Mouse (Mus musculus) right cerebral cortex, postnatal 25 days (tissue): ENCODE measurements around the gene Mrpl24.

Experiments
- DNase-seq: peaks from one replicate; pipeline ENCODE4 v3.0.0; 2022

Gene Mrpl24

DNA sequence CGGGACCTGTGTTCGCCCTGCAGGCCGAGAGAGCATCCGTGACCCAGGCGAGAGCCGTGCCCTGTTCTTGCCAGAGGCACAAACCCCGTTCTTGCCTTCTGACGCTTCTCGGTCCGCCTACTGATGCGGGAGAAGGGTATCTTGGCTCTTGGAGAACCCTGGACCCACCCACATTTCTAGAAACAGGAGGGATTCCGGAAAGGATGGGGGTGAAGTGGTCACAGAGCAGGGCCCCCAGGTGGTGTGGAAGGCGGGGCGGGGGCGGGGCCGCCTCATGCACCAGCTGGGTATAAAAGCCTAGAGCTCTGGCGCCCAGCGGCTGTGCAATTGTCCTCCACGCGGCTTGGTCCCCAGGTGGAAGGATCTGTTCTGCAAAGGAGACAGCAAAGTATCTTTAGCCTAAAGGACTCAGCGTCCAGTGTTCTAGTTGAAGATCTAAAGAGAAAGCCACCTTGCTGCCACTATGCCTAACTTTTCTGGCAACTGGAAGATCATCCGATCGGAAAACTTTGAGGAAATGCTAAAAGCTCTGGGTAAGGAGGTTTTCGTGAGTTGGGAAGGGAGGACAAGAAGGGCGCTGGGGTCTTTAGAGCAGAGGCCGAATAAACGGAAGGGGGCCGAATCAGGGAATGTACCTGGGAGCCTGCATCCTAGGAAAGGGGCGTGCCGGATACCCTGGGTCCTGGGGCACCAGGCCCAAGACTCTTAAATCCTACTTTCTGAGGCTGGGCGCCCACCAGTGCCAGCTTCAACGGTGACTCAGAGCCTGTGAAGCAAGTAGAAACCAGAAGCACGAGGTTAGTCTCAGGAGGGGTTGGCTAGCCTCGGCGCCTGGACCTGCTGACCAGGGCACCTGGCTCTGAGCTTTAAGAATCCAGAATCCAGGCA, 29.3 kb downstream of the Mrpl24 start, which contains the start of gene Crabp2:
Crabp2 (plus strand) TSS at position 289 of the 888 bp plus-strand sequence.
- no peak for DNase-seq

- DNase-seq = no peak
Observed at GRCm38 (mm10) chr3:87949266-87949954, 30.1 kb downstream of the Mrpl24 start.

DNA sequence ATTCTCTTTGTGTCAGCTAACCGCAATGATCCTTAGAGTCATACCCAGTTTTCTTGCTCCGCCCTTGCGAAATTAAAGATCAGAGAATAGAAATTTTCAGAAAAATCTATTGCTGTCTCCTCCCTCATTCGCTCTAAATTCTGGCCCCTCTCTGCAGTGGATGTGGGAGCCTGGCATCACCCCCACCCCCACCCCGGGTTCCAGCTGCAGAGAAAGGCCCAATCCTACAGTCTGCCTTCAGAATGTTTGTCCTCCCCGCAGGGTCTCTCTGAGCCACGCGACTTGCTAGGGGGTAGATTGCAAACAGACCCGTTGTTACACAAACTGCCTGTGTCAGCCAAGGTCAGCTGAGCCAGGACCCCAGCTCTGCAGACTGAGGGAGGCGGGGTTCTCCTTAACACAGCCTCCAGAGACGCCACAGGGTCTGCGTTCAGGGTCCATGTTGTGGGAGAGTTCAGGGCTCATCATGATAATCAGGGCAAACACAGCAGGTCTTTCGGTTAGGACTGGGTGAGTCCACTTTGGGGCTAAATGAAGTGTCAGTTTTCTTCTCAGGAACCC, 30.7 kb downstream of the Mrpl24 start:
- no peak for DNase-seq

GRCm38 (mm10) chr3:87951946-87952345, 32.6 kb downstream of the Mrpl24 start:
- DNase-seq = no peak

DNA sequence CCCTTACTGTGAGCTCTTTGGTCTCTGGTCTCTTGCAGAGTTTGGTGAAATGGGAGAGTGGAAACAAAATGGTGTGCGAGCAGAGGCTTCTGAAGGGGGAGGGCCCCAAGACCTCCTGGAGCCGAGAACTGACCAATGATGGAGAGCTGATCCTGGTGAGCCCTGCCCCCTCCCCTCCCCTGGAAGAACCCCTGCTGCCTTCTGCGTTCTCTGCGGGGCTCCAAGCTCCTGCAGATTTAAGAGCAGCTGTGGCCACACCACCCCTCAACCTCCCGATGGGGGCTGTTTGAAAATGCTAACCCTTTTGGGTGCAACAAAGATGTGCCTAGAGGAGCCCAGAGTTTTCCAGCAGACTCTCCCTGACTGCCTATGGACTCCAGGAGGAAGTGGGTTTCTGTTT, 33.1 kb downstream of the Mrpl24 start:
- DNase-seq = no peak

DNA sequence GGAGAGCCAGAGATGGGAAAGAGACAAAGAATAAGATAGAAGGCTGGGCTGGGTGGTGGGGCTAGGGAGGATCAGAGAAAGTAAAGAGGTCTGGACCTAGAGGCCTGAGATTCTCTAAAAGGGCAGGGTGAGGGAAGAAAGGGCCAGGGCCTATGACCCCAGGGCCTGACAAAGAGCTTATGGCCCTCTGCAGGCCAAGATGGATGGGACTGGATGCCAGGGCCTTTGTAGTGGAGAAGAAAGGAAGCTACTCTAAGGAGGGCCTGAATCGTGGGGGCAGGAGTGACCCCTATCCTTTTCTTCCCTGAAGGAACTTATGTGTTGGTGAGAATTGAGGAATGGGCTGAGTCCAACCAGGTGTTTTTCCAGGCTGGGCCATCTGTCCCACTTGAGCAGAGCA, 38.8 kb downstream of the Mrpl24 start:
- no peak for DNase-seq

DNA sequence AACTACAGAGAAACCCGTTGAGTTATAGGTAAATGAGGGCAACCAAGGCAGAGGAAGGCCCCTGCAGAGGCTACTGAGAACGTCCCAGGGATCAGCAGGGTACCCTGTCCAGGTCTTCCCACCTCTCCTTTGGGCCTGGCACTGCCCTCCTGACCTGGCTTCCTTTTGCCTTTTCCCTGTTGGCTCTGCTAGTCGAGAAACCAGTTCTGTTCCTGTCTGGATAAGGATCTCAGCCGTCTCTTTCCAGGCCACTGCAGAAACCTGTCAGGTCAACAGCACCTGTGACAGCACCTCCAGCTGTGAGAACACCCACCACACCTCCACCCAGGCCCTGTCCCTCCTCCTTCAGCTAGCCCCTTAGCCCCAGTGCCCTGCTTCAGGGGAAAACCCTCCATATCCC, 39.2 kb downstream of the Mrpl24 start:
- DNase-seq = no peak

GRCm38 (mm10) chr3:87958967-87959366, 39.7 kb downstream of the Mrpl24 start:
- no peak for DNase-seq

DNA sequence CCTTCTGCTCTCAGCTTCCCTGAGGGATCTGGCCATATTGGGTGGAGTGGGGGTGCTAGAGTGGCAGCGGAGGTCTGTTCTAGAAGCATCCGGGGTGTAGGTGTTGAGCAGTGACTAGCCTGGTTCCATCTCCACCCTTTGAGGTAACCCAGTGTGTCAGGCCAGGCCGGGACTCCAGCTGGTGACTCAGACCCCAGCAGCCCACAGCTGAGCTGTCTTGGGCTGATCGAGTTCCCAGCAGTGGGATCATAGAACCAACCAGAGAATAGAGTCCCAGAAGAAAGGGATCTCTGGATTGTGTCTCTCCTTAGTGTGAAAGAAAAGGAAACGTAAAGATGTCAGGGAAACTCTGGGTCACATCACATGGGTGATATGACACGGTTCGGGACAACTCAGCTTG, 40.1 kb downstream of the Mrpl24 start:
- no peak for DNase-seq

- no peak for DNase-seq
Observed at GRCm38 (mm10) chr3:87960191-87960585, 40.9 kb downstream of the Mrpl24 start.

DNA sequence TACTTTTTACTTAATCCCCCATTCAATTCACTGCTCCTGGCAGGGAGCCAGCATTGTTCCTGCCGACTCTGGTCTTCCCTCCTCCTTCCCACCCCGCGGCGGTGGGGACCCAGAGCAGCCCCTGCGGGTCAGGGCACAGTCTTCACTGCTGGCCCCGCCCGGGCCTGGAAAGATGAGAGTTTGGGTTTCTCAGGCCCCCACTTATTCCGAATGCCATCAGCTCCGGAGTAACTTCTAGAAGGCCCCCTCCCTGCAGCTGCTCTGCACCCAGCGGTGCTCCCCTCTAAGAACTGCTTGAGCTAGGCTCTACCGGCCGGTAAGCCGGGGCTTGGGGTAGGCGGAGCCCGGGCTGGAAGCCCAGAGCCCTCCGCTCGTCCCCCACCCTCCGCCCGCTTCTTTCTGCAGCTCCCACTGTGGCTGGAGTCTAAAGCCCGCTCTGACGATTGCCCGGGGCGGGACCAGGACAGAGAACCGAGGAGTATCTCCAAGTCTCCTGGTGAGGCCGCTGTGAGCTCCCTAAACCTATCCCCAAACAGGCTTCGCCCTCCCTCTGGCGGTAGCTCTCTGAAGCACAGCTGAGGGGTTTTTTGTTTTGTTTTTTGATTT, 41.4 kb downstream of the Mrpl24 start:
- peak; percentile 73 for DNase-seq

DNA sequence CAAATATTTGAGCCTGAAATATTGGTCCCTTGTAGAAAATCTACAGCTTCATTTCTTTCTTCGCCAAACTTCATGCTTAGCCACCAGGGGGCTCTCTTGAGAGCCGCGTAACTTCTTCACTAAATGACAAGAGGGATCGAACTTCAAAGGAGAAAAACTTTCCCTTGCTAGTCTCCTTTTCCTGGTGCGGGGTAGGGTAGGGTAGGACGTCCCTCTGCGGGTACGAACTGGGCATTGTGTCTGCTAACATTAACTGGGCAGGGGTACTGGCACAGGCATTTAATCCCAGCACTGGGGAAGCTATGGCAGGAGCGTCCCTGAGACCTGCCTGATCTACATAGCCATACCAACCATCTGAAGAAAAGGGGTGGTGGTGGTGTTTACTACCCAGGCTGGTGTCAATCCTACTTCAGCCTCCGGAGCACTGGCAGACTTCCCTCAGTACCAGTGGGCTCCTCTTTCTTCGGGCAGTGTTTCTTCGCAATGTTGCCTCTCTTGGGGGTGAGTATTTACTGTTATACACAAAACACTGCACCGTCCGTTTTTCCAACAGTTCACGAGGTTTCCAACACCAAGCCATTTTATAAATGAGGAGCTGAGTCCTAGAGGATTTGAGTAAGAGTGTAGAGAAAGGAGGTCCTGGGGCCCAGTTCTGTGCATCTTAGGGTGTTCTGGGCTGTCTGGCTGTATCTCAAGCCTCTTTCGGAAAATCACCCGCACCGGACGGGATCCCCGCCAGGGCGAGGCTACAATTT, 51.1 kb downstream of the Mrpl24 start:
- DNase-seq = no peak

DNA sequence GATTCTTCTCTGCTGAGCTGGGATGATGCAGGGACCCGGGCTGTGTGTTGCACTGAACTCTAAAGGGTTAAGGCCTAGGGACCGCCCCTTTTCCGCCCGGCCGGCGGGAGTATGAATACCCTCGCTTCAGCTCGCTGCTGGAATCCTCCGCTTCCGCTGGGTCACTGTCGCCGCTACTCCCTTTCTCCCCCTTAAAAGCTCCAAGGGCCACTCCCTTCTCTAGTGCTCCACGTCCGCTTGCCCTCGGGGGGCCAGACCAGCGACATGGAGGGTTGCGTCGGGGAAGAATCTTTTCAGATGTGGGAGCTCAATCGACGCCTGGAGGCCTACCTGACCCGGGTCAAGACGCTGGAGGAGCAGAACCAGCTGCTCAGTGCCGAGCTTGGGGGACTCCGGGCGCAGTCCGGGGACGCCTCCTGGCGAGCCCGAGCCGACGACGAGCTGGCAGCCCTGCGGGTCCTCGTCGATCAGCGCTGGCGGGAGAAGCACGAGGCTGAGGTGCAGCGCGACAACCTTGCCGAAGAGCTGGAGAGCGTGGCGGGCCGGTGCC, 51.7 kb downstream of the Mrpl24 start, which contains the start of gene Nes:
Nes (plus strand) TSS at position 140 of the 550 bp plus-strand sequence.
- no peak for DNase-seq

DNA sequence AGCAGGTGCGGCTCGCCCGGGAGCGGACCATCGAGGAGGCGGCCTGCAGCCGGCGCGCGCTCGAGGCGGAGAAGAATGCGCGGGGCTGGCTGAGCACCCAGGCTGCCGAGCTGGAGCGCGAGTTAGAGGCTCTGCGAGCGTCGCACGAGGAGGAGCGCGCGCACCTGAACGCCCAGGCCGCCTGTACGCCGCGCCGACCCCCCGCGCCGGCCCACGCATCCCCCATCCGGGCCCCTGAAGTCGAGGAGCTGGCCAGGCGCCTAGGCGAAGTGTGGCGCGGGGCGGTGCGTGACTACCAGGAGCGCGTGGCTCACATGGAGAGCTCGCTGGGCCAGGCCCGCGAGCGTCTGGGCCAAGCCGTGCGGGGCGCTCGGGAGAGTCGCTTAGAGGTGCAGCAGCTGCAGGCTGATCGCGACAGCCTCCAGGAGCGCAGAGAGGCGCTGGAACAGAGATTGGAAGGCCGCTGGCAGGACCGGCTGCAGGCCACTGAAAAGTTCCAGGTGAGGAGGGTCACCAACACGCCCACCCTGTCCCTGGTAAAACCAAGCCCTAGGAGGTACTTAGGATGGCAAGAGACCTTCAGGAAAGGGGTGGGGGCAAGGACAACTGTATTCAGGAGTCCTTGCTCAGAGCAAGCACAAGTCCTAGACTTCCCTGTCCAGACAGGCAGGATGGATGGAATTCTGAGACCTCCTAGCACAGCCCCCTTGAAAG, 52.3 kb downstream of the Mrpl24 start:
- no peak for DNase-seq

- DNase-seq = no peak
Observed at GRCm38 (mm10) chr3:87972203-87972664, 52.9 kb downstream of the Mrpl24 start.

GRCm38 (mm10) chr3:87972776-87973175, 53.5 kb downstream of the Mrpl24 start:
- no peak for DNase-seq
